In the genomic region with DNA sequence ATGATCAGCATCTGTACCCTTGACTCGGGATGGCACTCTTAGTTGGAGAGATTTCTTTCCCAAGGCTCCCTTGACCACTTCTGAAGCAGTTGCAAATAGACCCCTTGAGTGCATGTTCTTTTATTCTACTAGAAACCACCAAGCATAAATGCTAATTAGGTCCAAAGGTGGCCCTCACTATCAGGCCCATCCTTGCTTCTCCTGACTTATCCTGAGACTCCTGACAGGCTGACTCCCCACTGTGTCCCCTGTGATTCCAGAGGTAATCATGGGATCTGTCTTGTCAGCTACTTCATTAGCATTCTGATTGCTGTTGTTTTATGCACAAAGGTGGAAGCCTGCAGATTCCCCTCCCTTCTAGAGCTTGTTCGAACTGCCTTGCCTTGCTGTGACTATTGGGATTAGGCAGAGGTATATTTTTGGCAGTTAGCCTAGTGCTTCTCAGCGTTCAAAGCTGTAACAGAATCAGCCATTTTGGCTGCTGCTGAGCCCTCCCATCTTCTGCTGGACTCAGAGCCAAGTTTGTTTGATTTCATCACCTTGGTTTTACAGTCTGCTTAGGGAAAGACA, we compare ENCODE assay signal across 18 mouse cellular contexts.
DNase-seq lines count a peak whose midpoint lies in the region; ATAC-seq and TF ChIP-seq lines count a peak whose summit lies in the region.
"Had no signal": no experiment of that assay in that cellular context is flagged by ENCODE, and none has a peak within 500 bp of the region (broad histone marks: within the 10 kb centered on the region; RNA-seq: fewer than 3 reads in every experiment).

No protein-coding gene starts in this region.

- no peak overlapping the region for H3K4me2 ChIP-seq in forebrain, embryonic 12.5 days
- no peak overlapping the region for H3K4me2 ChIP-seq in forebrain, embryonic 16.5 days (ENCODE audit: low read length)
- no peak overlapping the region for H3K4me2 ChIP-seq in limb, embryonic 13.5 days (replicated peaks)
- no peak overlapping the region for H3K4me2 ChIP-seq in limb, embryonic 14.5 days (replicated peaks; ENCODE audit: low read depth, low read length, severe bottlenecking)
- H3K4me2 ChIP-seq: kidney, embryonic 15.5 days; liver, embryonic 11.5 days; neural tube, embryonic 12.5 days had no signal

- 59% methylated on average over 3 of the region's 3 CpGs for WGBS in forebrain, embryonic 12.5 days
- 28% methylated on average over 3 of the region's 3 CpGs for WGBS in forebrain, embryonic 16.5 days
- 53% methylated on average over 3 of the region's 3 CpGs for WGBS in limb, embryonic 13.5 days
- WGBS in limb, embryonic 10.5 days = 74% methylated on average over 3 of the region's 3 CpGs
- 44% methylated on average over 3 of the region's 3 CpGs for WGBS in limb, embryonic 14.5 days

- H3K9me3 ChIP-seq in forebrain, embryonic 12.5 days = no peaks in the 10 kb centered on the region
- no peaks in the 10 kb centered on the region for H3K9me3 ChIP-seq in forebrain, embryonic 16.5 days (ENCODE audit: control insufficient read depth, low read length)
- no peaks in the 10 kb centered on the region for H3K9me3 ChIP-seq in limb, embryonic 13.5 days
- H3K9me3 ChIP-seq in limb, embryonic 10.5 days (replicated peaks) = no peaks in the 10 kb centered on the region
- no peaks in the 10 kb centered on the region for H3K9me3 ChIP-seq in limb, embryonic 14.5 days (ENCODE audit: control insufficient read depth, low read length)
- H3K9me3 ChIP-seq: heart, embryonic 10.5 days; kidney, embryonic 15.5 days; neural tube, embryonic 12.5 days had no signal

- H3K4me1 ChIP-seq in forebrain, embryonic 12.5 days = no peaks in the 10 kb centered on the region
- peaks cover 4% of the 10 kb centered on the region; the same call in 1 of the 2 replicates for H3K4me1 ChIP-seq in forebrain, embryonic 16.5 days (replicated peaks; ENCODE audit: control insufficient read depth, insufficient read depth, low read length)
- H3K4me1 ChIP-seq in limb, embryonic 13.5 days = 0 out of 2 replicates have a peak, but pooled peaks cover 4% of the 10 kb centered on the region
- H3K4me1 ChIP-seq in limb, embryonic 10.5 days = no peaks in the 10 kb centered on the region
- peaks cover 5% of the 10 kb centered on the region; the same call in 1 of the 2 replicates for H3K4me1 ChIP-seq in limb, embryonic 14.5 days (ENCODE audit: control insufficient read depth, insufficient read depth, low read length)
- H3K4me1 ChIP-seq: kidney, embryonic 15.5 days; neural tube, embryonic 12.5 days had no signal

- DNase-seq in limb, embryonic 10.5 days (ENCODE audit: low spot score) = no peak
- DNase-seq in ZHBTc4 (ENCODE audit: low read depth, low spot score) = peak; percentile 52
- peak; percentile 73 for DNase-seq in limb, embryonic 14.5 days (ENCODE audit: low spot score)
- DNase-seq in gastrocnemius, postnatal 10 days = no peak
- no peak for DNase-seq in frontal cortex, postnatal 10 days (ENCODE audit: low spot score in 2 of 2)
- DNase-seq: B cell, adult 2 months; cerebellum, adult 8-10 months; embryo, embryonic 11 days; heart, postnatal 4 days; lung, postnatal 10 days had no signal

- no peak for ATAC-seq in forebrain, embryonic 12.5 days (ENCODE audit: low FRiP score)
- ATAC-seq in forebrain, embryonic 16.5 days = no peak
- peak; percentile 66; the same call in 1 of the 2 replicates for ATAC-seq in limb, embryonic 13.5 days (ENCODE audit: low FRiP score, low read depth)
- peak; percentile 12; the same call in 1 of the 2 replicates for ATAC-seq in limb, embryonic 14.5 days (ENCODE audit: low FRiP score, low read depth)

- TF ChIP-seq POLR2A in limb, embryonic 14.5 days (IDR thresholded peaks at IDR 0.05; ENCODE audit: borderline replicate concordance, extremely low read depth, insufficient read depth, insufficient read length) = no peak

- no peak overlapping the region for H3K9ac ChIP-seq in forebrain, embryonic 12.5 days
- no peak overlapping the region for H3K9ac ChIP-seq in forebrain, embryonic 16.5 days (replicated peaks; ENCODE audit: low read depth, low read length)
- no peak overlapping the region for H3K9ac ChIP-seq in limb, embryonic 13.5 days
- H3K9ac ChIP-seq in limb, embryonic 14.5 days (ENCODE audit: low read depth, low read length, severe bottlenecking) = no peak overlapping the region
- H3K9ac ChIP-seq: kidney, embryonic 15.5 days; neural tube, embryonic 12.5 days had no signal

- 0 out of 2 replicates have a peak overlapping the region, but pooled peaks have one; percentile 8 for H3K27ac ChIP-seq in forebrain, embryonic 12.5 days
- H3K27ac ChIP-seq in forebrain, embryonic 16.5 days (ENCODE audit: low read length) = no peak overlapping the region
- no peak overlapping the region; the same call in 1 of the 2 replicates for H3K27ac ChIP-seq in limb, embryonic 13.5 days
- H3K27ac ChIP-seq in limb, embryonic 10.5 days = no peak overlapping the region
- 0 out of 2 replicates have a peak overlapping the region, but pooled peaks have one; percentile 19 for H3K27ac ChIP-seq in limb, embryonic 14.5 days (replicated peaks; ENCODE audit: low read depth, low read length)
- H3K27ac ChIP-seq: heart, embryonic 10.5 days; kidney, embryonic 15.5 days; neural tube, embryonic 12.5 days had no signal

- no peak overlapping the region for H3K4me3 ChIP-seq in forebrain, embryonic 12.5 days (replicated peaks)
- no peak overlapping the region for H3K4me3 ChIP-seq in forebrain, embryonic 16.5 days (replicated peaks; ENCODE audit: low read length)
- no peak overlapping the region for H3K4me3 ChIP-seq in limb, embryonic 13.5 days
- no peak overlapping the region for H3K4me3 ChIP-seq in limb, embryonic 10.5 days
- H3K4me3 ChIP-seq in limb, embryonic 14.5 days (replicated peaks; ENCODE audit: low read length) = no peak overlapping the region
- H3K4me3 ChIP-seq: erythroblast, embryonic 14.5 days; heart, embryonic 10.5 days; kidney, embryonic 15.5 days; neural tube, embryonic 12.5 days had no signal

- no peaks in the 10 kb centered on the region for H3K36me3 ChIP-seq in forebrain, embryonic 12.5 days (replicated peaks)
- no peaks in the 10 kb centered on the region for H3K36me3 ChIP-seq in forebrain, embryonic 16.5 days (ENCODE audit: control insufficient read depth, insufficient read depth)
- no peaks in the 10 kb centered on the region for H3K36me3 ChIP-seq in limb, embryonic 13.5 days
- H3K36me3 ChIP-seq in limb, embryonic 10.5 days = no peaks in the 10 kb centered on the region
- H3K36me3 ChIP-seq in limb, embryonic 14.5 days (ENCODE audit: control insufficient read depth, insufficient read depth, low read length) = no peaks in the 10 kb centered on the region
- H3K36me3 ChIP-seq: heart, embryonic 10.5 days; kidney, embryonic 15.5 days; neural tube, embryonic 12.5 days had no signal

- H3K27me3 ChIP-seq in forebrain, embryonic 12.5 days = no peaks in the 10 kb centered on the region
- no peaks in the 10 kb centered on the region for H3K27me3 ChIP-seq in forebrain, embryonic 16.5 days (replicated peaks; ENCODE audit: control insufficient read depth, insufficient read depth, low read length)
- no peaks in the 10 kb centered on the region for H3K27me3 ChIP-seq in limb, embryonic 13.5 days
- H3K27me3 ChIP-seq in limb, embryonic 10.5 days (ENCODE audit: low read depth, poor library complexity, severe bottlenecking) = no peaks in the 10 kb centered on the region
- no peaks in the 10 kb centered on the region for H3K27me3 ChIP-seq in limb, embryonic 14.5 days (ENCODE audit: control insufficient read depth, insufficient read depth, low read length)
- H3K27me3 ChIP-seq: kidney, embryonic 15.5 days; neural tube, embryonic 12.5 days had no signal

Comparison
In these comparisons a context has a peak if more than half of its experiments do, and no peak if none do; other contexts are left out.
1. H3K27ac ChIP-seq: peak in forebrain, embryonic 12.5 days (single experiment) and limb, embryonic 14.5 days (single experiment); none in forebrain, embryonic 16.5 days (single experiment), limb, embryonic 13.5 days (single experiment) and limb, embryonic 10.5 days (single experiment).
2. DNase-seq: peak in ZHBTc4 (single experiment) and limb, embryonic 14.5 days (single experiment); none in limb, embryonic 10.5 days (single experiment), gastrocnemius, postnatal 10 days (single experiment) and frontal cortex, postnatal 10 days (0 of 2).
3. ATAC-seq: peak in limb, embryonic 13.5 days (single experiment) and limb, embryonic 14.5 days (single experiment); none in forebrain, embryonic 12.5 days (single experiment) and forebrain, embryonic 16.5 days (single experiment).